In genomic region chr3:152165351-152166098, GRCm38 (mm10) we compare ENCODE assay signal across 7 mouse cellular contexts. TPM values are rescaled to one million over a fixed set of nuclear protein-coding genes. Genes with fewer than 3 reads are reported as not detected.
A peak's percentile ranks its signal among the peaks of the same experiment; 100 is the strongest.
DNase-seq lines count a peak whose midpoint lies in the region; ATAC-seq and TF ChIP-seq lines count a peak whose summit lies in the region.

No protein-coding gene starts in this region.

- no peaks in the 10 kb centered on the region for H3K36me3 ChIP-seq in intestine, embryonic 14.5 days (ENCODE audit: control insufficient read depth, insufficient read depth, low read length)
- no peaks in the 10 kb centered on the region for H3K36me3 ChIP-seq in liver, adult 2 months (ENCODE audit: control insufficient read depth, insufficient read depth, low read length)
- H3K36me3 ChIP-seq in midbrain, embryonic 15.5 days (replicated peaks): no peaks in the 10 kb centered on the region

- H3K27ac ChIP-seq in intestine, embryonic 14.5 days (ENCODE audit: low read depth): peak overlapping the region; percentile 57
- H3K27ac ChIP-seq in liver, adult 2 months (replicated peaks; ENCODE audit: insufficient read depth, low read depth, low read length): no peak overlapping the region
- peak overlapping the region; percentile 77 for H3K27ac ChIP-seq in midbrain, embryonic 15.5 days

- H3K9me3 ChIP-seq in intestine, embryonic 14.5 days (ENCODE audit: control insufficient read depth, low read length): no peaks in the 10 kb centered on the region
- H3K9me3 ChIP-seq in midbrain, embryonic 15.5 days: no peaks in the 10 kb centered on the region

- peak; percentile 43 to 77 for DNase-seq in adrenal gland, adult (ENCODE audit: inconsistent age in 2 of 2, low spot score in 1 of 2)
- DNase-seq in cerebellum, adult 9-10 months: peak; percentile 46
- peak; percentile 46 to 47 for DNase-seq in frontal cortex, postnatal 36 days (ENCODE audit: low spot score in 2 of 2)
- DNase-seq in intestine, embryonic 14.5 days (ENCODE audit: low spot score): peak; percentile 80
- DNase-seq in liver, adult 2 months (ENCODE audit: extremely low read depth, low read depth, low spot score): no peak
- peak; percentile 13 for DNase-seq in thymus, postnatal 25 days

- peak overlapping the region; percentile 51 for H3K9ac ChIP-seq in intestine, embryonic 14.5 days (ENCODE audit: low read length)
- H3K9ac ChIP-seq in liver, adult 2 months (ENCODE audit: low read depth, low read length): peak overlapping the region; percentile 74
- H3K9ac ChIP-seq in midbrain, embryonic 15.5 days: peak overlapping the region; percentile 60

- peak; percentile 92 for ATAC-seq in intestine, embryonic 14.5 days (replicated peaks; ENCODE audit: low FRiP score, low TSS enrichment, low read depth)
- ATAC-seq in midbrain, embryonic 15.5 days (replicated peaks): peak; percentile 85

- WGBS in intestine, embryonic 14.5 days: 3% methylated on average over 53 of the region's 53 CpGs
- WGBS in liver, adult 2 months: 2% methylated on average over 53 of the region's 53 CpGs
- WGBS in midbrain, embryonic 15.5 days: under 1% methylated on average over 53 of the region's 53 CpGs

- TF ChIP-seq CTCF in liver, adult 2 months (IDR thresholded peaks at IDR 0.05; ENCODE audit: low read depth, low read length): no peak

- peak overlapping the region; percentile 73 for H3K4me2 ChIP-seq in intestine, embryonic 14.5 days (ENCODE audit: low read length)
- peak overlapping the region; percentile 82 for H3K4me2 ChIP-seq in midbrain, embryonic 15.5 days

- peak overlapping the region; percentile 41 for H3K4me3 ChIP-seq in intestine, embryonic 14.5 days (ENCODE audit: low read depth, low read length)
- peak overlapping the region; percentile 82 for H3K4me3 ChIP-seq in liver, adult 2 months (ENCODE audit: insufficient read depth, low read depth, low read length)
- H3K4me3 ChIP-seq in midbrain, embryonic 15.5 days: peak overlapping the region; percentile 57

- no peak for TF ChIP-seq POLR2A in liver, adult 2 months (IDR thresholded peaks at IDR 0.05; ENCODE audit: extremely low read depth, insufficient read depth, low read length)

- peaks cover 10% of the 10 kb centered on the region for H3K27me3 ChIP-seq in intestine, embryonic 14.5 days (replicated peaks; ENCODE audit: control insufficient read depth, insufficient read depth, low read length)
- peaks cover 6% of the 10 kb centered on the region; the same call in 1 of the 2 replicates for H3K27me3 ChIP-seq in liver, adult 2 months (ENCODE audit: control insufficient read depth, insufficient read depth, low read length)
- peaks cover 3% of the 10 kb centered on the region; the same call in 1 of the 2 replicates for H3K27me3 ChIP-seq in midbrain, embryonic 15.5 days (replicated peaks)

- H3K4me1 ChIP-seq in intestine, embryonic 14.5 days (replicated peaks; ENCODE audit: control insufficient read depth, insufficient read depth, low read length): peaks cover 14% of the 10 kb centered on the region
- H3K4me1 ChIP-seq in liver, adult 2 months (ENCODE audit: control insufficient read depth, insufficient read depth, low read length): peaks cover 8% of the 10 kb centered on the region; the same call in 1 of the 2 replicates
- peaks cover 21% of the 10 kb centered on the region for H3K4me1 ChIP-seq in midbrain, embryonic 15.5 days

- no peaks in the 10 kb centered on the region for H3K79me2 ChIP-seq in liver, adult 2 months (ENCODE audit: control insufficient read depth, insufficient read depth, low read length)

RNA-seq across cellular contexts. Expression of gene Gipc2, which starts 0.5 kb away (rescaled TPM):
- 96.5 and 103 TPM in 2 replicates for polyA plus RNA-seq in intestine, embryonic 14.5 days (2014; fragmentation: Nextera tagmentation; extraction: Ambion mirVana)
- 0.34 and 0.46 TPM in 2 replicates for total RNA-seq in liver, adult 2 months (2014; rRNA removed)
- polyA plus RNA-seq in liver, adult 2 months (2012; rRNA removed): 0.05 and 0.22 TPM in 2 replicates
- polyA plus RNA-seq in midbrain, embryonic 15.5 days (2015; fragmentation: Nextera tagmentation; extraction: Ambion mirVana): 7.8 and 12.3 TPM in 2 replicates

RNA-seq across cellular contexts. Expression of gene Dnajb4, which starts 44.6 kb away (rescaled TPM):
- polyA plus RNA-seq in intestine, embryonic 14.5 days (2014; fragmentation: Nextera tagmentation; extraction: Ambion mirVana): 24.1 and 25.9 TPM in 2 replicates
- total RNA-seq in liver, adult 2 months (2014; rRNA removed): 22.4 and 23.0 TPM in 2 replicates
- 5.3 and 6.3 TPM in 2 replicates for polyA plus RNA-seq in liver, adult 2 months (2012; rRNA removed)
- 40.0 and 41.0 TPM in 2 replicates for polyA plus RNA-seq in midbrain, embryonic 15.5 days (2015; fragmentation: Nextera tagmentation; extraction: Ambion mirVana)

RNA-seq across cellular contexts. Expression of gene Fubp1, which starts 44.7 kb away (rescaled TPM):
- 228 and 242 TPM in 2 replicates for polyA plus RNA-seq in intestine, embryonic 14.5 days (2014; fragmentation: Nextera tagmentation; extraction: Ambion mirVana)
- 61.9 and 71.5 TPM in 2 replicates for total RNA-seq in liver, adult 2 months (2014; rRNA removed)
- 17.5 and 28.1 TPM in 2 replicates for polyA plus RNA-seq in liver, adult 2 months (2012; rRNA removed)
- polyA plus RNA-seq in midbrain, embryonic 15.5 days (2015; fragmentation: Nextera tagmentation; extraction: Ambion mirVana): 227 and 232 TPM in 2 replicates
